In the genomic region with DNA sequence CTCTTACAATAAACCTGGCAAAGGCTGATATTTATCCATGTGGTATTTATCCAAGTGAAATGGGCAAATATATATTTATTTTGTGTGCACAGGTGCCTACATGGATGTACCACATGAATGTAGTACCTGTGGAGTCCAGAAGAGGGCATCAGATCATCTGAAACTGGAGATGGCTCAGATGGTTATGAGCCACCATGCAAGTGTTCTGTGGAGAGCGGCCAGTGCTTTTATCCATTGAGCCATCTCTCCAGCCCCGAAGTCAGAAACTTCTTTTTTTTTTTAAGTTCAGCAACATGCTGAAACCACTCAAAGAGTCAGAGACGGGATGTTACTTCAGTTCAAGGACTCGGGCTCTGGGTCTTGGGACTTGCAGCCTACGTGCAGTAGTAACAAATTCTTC, we compare ENCODE assay signal across 9 mouse cellular contexts. TPM values are rescaled to one million over a fixed set of nuclear protein-coding genes. Genes with fewer than 3 reads are reported as not detected.
DNase-seq lines count a peak whose midpoint lies in the region; ATAC-seq and TF ChIP-seq lines count a peak whose summit lies in the region.
"Had no signal": no experiment of that assay in that cellular context is flagged by ENCODE, and none has a peak within 500 bp of the region (broad histone marks: within the 10 kb centered on the region; RNA-seq: fewer than 3 reads in every experiment).

No protein-coding gene starts in this region.

- H3K36me3 ChIP-seq in liver, embryonic 11.5 days (ENCODE audit: control insufficient read depth, insufficient read depth, low read length), result no peaks in the 10 kb centered on the region
- no peaks in the 10 kb centered on the region for H3K36me3 ChIP-seq in intestine, postnatal 0 days (ENCODE audit: control insufficient read depth, insufficient read depth)
- peaks cover 64% of the 10 kb centered on the region for H3K36me3 ChIP-seq in liver, adult 2 months (ENCODE audit: control insufficient read depth, insufficient read depth, low read length)
- H3K36me3 ChIP-seq: stomach, embryonic 15.5 days had no signal

- H3K4me3 ChIP-seq in liver, embryonic 11.5 days (ENCODE audit: low read depth, low read length), result no peak overlapping the region
- H3K4me3 ChIP-seq in intestine, postnatal 0 days (ENCODE audit: low read depth, low read length), result no peak overlapping the region
- no peak overlapping the region for H3K4me3 ChIP-seq in liver, adult 2 months (ENCODE audit: insufficient read depth, low read depth, low read length)
- H3K4me3 ChIP-seq: stomach, embryonic 15.5 days had no signal

- WGBS in liver, embryonic 11.5 days, result 43% methylated on average over 5 of the region's 5 CpGs
- 47% methylated on average over 5 of the region's 5 CpGs for WGBS in intestine, postnatal 0 days
- WGBS in liver, adult 2 months, result 49% methylated on average over 5 of the region's 5 CpGs

- H3K27ac ChIP-seq in liver, embryonic 11.5 days (ENCODE audit: low read depth, low read length), result no peak overlapping the region
- no peak overlapping the region for H3K27ac ChIP-seq in intestine, postnatal 0 days (ENCODE audit: low read depth, low read length)
- H3K27ac ChIP-seq in liver, adult 2 months (replicated peaks; ENCODE audit: insufficient read depth, low read depth, low read length), result no peak overlapping the region
- H3K27ac ChIP-seq: stomach, embryonic 15.5 days had no signal

- no peak; the same call in 1 of the 2 replicates for ATAC-seq in liver, embryonic 11.5 days (replicated peaks; ENCODE audit: low FRiP score)
- ATAC-seq in erythroblast, adult 5-6 weeks (replicated peaks; ENCODE audit: low FRiP score, poor library complexity, severe bottlenecking), result peak; percentile 87
- 0 out of 2 replicates have a peak, but pooled peaks have one; percentile 31 for ATAC-seq in intestine, postnatal 0 days

- no peaks in the 10 kb centered on the region for H3K27me3 ChIP-seq in liver, embryonic 11.5 days (replicated peaks; ENCODE audit: control insufficient read depth, insufficient read depth, low read length)
- no peaks in the 10 kb centered on the region for H3K27me3 ChIP-seq in intestine, postnatal 0 days (replicated peaks; ENCODE audit: control insufficient read depth, insufficient read depth, low read length)
- H3K27me3 ChIP-seq in liver, adult 2 months (ENCODE audit: control insufficient read depth, insufficient read depth, low read length), result no peaks in the 10 kb centered on the region
- H3K27me3 ChIP-seq: stomach, embryonic 15.5 days had no signal

- H3K9me3 ChIP-seq in liver, embryonic 11.5 days (ENCODE audit: control insufficient read depth, low read length), result no peaks in the 10 kb centered on the region
- H3K9me3 ChIP-seq in intestine, postnatal 0 days (ENCODE audit: control insufficient read depth), result no peaks in the 10 kb centered on the region
- H3K9me3 ChIP-seq: stomach, embryonic 15.5 days had no signal

- peak; percentile 74 for DNase-seq in liver
- no peak for DNase-seq in liver, embryonic 11.5 days (ENCODE audit: low spot score)
- DNase-seq in adrenal gland, postnatal 36 days, result peak; percentile 49 to 77
- peak; percentile 73 for DNase-seq in liver, adult 2 months (ENCODE audit: extremely low read depth, low read depth, low spot score)
- peak; percentile 71 for DNase-seq in retina, postnatal 1 day
- peak; percentile 86 for DNase-seq in urinary bladder, postnatal 14 days (ENCODE audit: low spot score)

- no peak overlapping the region for H3K4me2 ChIP-seq in liver, embryonic 11.5 days
- H3K4me2 ChIP-seq in intestine, postnatal 0 days (replicated peaks; ENCODE audit: low read depth), result no peak overlapping the region
- H3K4me2 ChIP-seq: stomach, embryonic 15.5 days had no signal

- TF ChIP-seq POLR2A in liver, adult 2 months (IDR thresholded peaks at IDR 0.05; ENCODE audit: extremely low read depth, insufficient read depth, low read length), result no peak

- peak; percentile 87 for TF ChIP-seq CTCF in intestine, postnatal 0 days (IDR thresholded peaks at IDR 0.05; ENCODE audit: low read depth)
- no peak; the same call in 1 of the 2 replicates for TF ChIP-seq CTCF in liver, adult 2 months (IDR thresholded peaks at IDR 0.05; ENCODE audit: low read depth, low read length)

- no peaks in the 10 kb centered on the region for H3K4me1 ChIP-seq in liver, embryonic 11.5 days (replicated peaks; ENCODE audit: control insufficient read depth, insufficient read depth, low read length)
- H3K4me1 ChIP-seq in intestine, postnatal 0 days (replicated peaks; ENCODE audit: control insufficient read depth, insufficient read depth, low read length), result no peaks in the 10 kb centered on the region
- H3K4me1 ChIP-seq in liver, adult 2 months (ENCODE audit: control insufficient read depth, insufficient read depth, low read length), result peaks cover 22% of the 10 kb centered on the region
- H3K4me1 ChIP-seq: stomach, embryonic 15.5 days had no signal

- H3K79me2 ChIP-seq in liver, adult 2 months (ENCODE audit: control insufficient read depth, insufficient read depth, low read length), result peaks cover 4% of the 10 kb centered on the region; the same call in 1 of the 2 replicates

- H3K9ac ChIP-seq in liver, embryonic 11.5 days (ENCODE audit: low read depth, low read length), result no peak overlapping the region
- no peak overlapping the region for H3K9ac ChIP-seq in intestine, postnatal 0 days (ENCODE audit: low read depth, low read length)
- no peak overlapping the region for H3K9ac ChIP-seq in liver, adult 2 months (ENCODE audit: low read depth, low read length)
- H3K9ac ChIP-seq: stomach, embryonic 15.5 days had no signal

RNA-seq across cellular contexts. Expression of a gene that starts 39.6 kb away (rescaled TPM):
- 13.6 and 15.2 TPM in 2 replicates for polyA plus RNA-seq in liver, embryonic 11.5 days (2014; fragmentation: Nextera tagmentation; extraction: Ambion mirVana)
- total RNA-seq in adrenal gland, postnatal 36 days (2021), result under 1 TPM; 0.26 to 0.49 TPM
- 128 and 166 TPM in 2 replicates for total RNA-seq in erythroblast, adult 5-6 weeks (2015; ENCODE audit: low replicate concordance)
- total RNA-seq in erythroblast, adult 5-6 weeks (2017; ENCODE audit: low replicate concordance), result 163 and 167 TPM in 2 replicates
- 0.18 and 0.21 TPM in 2 replicates for polyA plus RNA-seq in intestine, postnatal 0 days (2015; fragmentation: Nextera tagmentation; extraction: Ambion mirVana)
- total RNA-seq in liver, adult 2 months (2014; rRNA removed), result 254 and 300 TPM in 2 replicates
- polyA plus RNA-seq in liver, adult 2 months (2012; rRNA removed), result 110 and 114 TPM in 2 replicates

Comparison
In these comparisons a context has a peak if more than half of its experiments do, and no peak if none do; other contexts are left out.
1. RNA of a gene that starts 39.6 kb away (total RNA-seq): 254 to 300 TPM in liver, adult 2 months and 128 to 167 TPM in erythroblast, adult 5-6 weeks; 0.26 to 0.49 TPM in adrenal gland, postnatal 36 days; every median in the first group is over 10 times any median in the second.